Mouse (Mus musculus): ENCODE results near the gene Ptprm.

- TF ChIP-seq GATA1 (IDR thresholded peaks at IDR 0.05; ENCODE audit: low read length) (no peak), TAL1 (IDR thresholded peaks at IDR 0.05; ENCODE audit: low read length) (no peak)
Observed at GRCm38 (mm10) chr17:66959815-66960214, 394.4 kb downstream of the Ptprm start.
